Mouse (Mus musculus) liver (tissue): ENCODE data around the gene Orc3.

Source experiments
- DNase-seq: peaks from one replicate; pipeline ENCODE4 v3.0.0-alpha.2; 2020; ENCODE audit warnings: mixed read lengths

The Orc3 gene

DNA sequence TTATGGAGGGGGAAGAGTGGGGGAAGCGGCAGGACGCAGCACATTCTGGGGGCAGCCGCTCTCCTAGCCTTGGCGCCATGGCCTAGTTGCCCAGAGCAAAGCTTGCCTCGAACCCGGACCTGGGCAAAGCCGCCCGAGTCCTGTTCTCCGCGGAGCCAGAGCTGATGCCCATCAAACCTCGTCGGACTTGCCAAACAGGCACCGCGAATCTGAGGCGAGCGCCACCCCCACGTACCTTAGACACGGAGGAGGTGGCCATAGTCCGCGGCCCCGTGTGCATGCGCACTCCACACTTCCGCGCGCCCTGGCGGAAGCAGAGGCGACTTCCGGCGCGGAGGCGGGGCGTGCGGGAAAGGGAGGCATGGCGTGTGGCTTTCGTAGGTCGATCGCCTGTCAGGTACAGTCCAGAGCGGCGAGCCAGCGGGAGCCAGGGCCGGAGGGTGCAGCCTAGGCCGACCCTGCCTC lies at the start of gene Orc3, which contains the start of gene Rars2:
Gene Orc3, minus strand, starts transcription at position 315 of the 465 bp plus-strand sequence.
Gene Rars2, plus strand, starts transcription at position 328 of the 465 bp plus-strand sequence.
- DNase-seq: peak; percentile 95

DNA sequence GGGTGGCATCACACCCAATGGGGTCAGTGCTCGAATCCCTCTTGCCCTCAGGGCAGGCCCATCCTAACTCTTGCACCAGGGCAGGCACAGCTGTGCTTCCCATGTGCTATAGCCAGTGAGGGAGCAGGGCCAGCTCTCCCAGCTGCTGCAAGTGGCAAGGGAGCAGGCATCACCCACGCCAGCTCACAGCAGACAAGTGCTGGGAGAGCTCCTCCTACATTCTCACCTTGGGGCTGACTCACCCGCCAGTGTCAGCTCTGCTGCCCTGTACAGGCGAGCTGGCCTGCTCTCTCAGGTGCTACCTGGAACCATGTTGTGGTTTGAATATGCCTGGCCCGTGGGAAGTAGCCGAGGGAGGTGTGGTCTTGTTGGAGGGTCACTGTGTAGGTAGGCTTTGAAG lies 47.2 kb upstream of the Orc3 start:
- DNase-seq: no peak

DNA sequence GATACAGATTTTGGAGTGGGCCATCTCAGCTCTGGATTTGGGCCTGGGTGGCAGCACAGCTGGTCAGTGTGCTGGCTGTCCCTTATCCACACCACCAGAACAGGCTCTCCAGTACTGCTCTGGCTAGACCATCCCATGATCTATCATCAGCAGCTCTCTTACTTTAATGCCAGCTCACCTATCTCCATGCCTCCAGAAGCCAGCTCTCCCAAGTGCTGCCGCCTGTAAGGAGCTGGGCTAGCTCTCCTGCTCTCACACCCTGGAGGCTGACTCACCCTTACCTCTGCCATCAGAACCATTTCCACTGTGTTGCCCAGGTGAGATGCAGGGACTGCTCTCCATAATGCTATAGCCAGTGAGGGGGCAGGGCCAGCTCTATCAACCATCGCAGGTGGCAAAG lies 46.8 kb upstream of the Orc3 start:
- DNase-seq: no peak

DNA sequence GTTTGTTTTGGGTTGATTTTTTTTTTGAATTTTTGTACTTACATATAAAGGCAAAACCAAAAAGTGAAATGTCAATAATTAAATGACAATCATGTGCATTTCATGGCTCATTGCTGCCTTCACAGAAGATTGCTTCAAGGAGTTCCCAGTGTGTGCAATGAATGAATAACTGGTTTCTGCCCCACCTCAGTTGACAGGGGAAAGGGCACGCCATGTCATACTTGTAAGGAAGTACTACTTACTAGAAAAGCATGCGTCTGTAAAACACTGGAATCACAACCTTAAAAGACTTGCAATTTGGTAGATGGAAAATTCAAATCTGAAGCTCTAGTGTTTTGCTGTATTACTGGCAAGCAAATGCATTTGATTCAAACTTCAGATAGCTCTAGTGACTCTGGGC lies 44.3 kb upstream of the Orc3 start:
- DNase-seq: no peak

DNA sequence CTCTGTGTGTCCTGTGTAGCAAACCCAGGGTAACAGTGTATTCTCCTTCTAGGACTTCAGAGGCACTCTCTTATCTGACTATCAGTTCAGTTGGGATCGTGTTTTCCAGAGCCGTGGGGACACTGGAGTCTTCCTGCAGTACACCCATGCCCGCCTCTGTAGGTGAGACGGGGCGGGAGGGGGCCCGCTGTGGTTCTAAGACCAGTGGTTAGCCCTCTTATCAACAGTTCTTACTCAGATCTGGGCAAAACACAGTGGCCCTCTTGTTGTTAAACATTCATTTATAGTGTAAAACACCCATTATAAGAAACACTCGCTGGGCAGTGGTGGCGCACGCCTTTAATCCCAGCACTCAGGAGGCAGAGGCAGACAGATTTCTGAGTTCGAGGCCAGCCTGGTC lies 41.4 kb upstream of the Orc3 start:
- no peak for DNase-seq

DNA sequence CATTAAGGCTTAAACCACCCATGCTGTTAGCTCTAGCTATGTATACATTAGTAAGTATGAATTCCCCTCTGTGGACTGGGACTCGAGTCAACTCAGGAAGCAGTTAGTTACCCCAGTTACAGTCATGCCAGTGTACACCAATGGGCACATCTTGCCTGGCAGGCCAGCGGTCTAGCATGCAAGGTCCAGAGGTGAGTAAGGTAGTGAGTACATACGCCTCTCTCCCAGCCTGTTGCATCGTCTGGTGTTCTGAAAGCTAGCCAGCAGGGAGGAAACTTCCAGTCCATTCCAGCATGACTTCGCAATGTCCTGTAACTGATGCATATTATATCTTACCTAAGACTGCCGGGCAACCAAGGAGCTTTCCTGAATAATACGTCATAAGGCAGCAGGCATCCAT lies 38.4 kb upstream of the Orc3 start:
- DNase-seq: no peak

DNA sequence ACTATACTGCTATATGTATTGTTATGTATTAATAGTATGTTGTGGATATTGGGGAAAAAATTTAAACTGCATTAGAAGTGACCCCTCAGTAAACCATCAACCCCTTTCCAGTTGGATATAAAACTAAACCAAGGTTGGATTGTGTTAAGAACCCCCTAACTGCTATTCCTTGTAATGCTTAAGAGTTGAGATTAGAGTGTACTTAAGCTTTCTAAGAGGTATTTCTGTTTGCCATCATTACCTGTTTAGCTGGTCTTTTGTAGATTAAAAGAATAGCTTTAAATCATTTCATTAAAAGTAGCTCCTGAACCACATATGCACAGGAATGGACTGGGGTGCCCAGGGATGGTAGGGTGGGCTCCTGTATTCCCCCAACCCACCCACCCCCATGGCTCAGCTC lies 30.0 kb upstream of the Orc3 start:
- DNase-seq: no peak

DNA sequence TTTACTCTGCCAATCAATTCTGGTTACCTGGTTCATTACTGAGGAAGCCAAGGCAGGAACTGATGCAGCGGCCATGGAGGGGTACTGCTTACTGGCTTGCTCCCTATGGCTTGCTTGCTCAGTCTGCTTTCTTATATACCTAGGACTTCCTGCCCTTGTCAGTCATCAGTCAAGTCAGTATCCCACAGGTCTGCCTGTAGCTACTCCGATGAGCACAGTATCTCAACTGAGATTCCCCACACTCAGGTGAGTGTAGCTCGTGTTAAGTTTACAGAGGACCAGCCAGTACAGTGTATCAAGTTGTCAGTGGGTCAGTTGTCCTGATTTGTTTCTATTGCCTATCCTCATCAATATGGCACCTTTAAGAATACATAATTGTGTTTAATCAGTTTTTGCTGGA lies 26.0 kb upstream of the Orc3 start:
- DNase-seq: no peak

DNA sequence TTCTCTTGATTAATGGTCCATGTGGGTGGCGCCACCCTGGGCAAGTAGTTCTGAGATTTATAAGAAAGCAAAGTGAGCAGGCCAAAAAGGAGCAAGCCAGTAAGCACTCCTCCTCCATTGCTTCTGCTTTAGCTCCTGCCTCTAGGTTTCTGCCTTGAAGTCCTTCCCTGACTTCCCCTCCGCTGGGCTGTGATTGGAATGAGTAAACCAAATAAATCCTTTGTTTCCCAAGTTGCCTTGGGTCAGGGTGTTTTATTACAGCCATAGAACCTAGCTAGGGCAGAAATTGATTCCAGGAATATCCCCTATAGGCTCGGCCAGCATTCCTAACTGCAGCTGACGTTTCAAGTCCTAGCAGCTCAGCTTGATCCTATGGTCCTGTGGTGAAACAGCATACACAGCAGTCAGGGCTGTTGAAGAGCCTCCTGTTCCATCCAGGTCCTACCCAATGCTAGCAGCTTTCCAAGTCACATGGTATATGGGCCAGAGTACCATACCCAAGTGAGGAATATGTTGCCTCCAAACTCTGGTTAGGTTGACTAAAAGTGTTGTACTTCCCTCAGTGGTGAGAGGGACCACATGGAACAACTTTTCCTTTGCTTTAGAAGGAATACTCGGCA lies 25.1 kb upstream of the Orc3 start:
- no peak for DNase-seq

DNA sequence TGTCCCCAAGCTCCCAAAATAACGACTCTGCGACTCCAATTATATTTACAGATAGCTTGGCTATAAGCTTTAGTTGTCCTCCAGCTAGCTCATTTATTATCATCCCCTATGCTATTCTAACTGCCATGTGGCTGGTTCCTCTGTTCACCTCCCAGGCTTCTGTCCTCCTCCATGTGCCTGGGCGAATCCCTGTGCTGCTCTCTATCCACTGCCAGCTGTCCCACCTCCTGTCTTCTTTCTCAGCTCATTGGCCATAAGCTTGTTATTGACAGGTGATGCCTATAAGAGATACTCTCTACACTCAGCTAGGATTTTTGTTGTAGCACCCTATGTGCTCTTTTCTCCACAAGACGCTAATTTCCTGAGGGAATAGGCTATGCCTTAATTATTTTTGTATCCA lies 23.1 kb upstream of the Orc3 start:
- DNase-seq: no peak

DNA sequence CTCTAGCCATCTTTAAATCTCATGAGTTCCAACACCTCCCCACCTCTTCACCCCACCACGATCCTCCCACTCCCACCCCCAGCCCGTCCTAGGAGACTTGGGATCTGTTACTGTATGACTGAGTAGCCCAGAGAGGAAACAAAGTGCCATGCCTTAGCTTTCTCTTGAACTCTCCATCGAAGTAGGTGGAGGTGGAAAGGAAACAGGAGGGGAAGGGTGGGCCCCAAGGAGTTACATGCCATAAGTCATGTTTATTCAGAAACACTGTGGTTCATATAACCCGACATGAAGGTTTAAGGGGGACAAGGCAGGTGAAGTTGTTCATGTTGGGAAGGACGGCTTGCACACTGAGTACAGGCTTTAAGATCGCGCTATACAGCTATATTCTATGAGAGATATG lies 22.6 kb upstream of the Orc3 start:
- no peak for DNase-seq

DNA sequence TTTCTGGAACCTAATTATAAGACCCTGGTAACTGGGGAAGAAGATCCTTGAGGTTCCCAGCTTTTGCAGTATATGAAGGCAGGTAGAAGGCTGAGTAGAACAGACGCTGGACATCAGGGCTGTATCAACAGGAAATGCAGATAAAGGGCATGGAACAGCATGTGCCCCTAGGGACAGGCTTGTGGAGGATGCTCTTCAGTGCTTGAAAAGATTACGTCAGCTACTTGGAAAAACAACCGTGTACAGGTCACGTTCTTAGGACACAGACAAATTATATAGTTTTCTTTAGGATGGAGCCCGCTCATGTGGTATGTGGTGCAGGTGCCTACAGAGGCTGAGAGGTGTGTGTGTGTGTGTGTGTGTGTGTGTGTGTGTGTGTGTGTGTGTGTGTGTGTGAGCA lies 21.3 kb upstream of the Orc3 start:
- no peak for DNase-seq

DNA sequence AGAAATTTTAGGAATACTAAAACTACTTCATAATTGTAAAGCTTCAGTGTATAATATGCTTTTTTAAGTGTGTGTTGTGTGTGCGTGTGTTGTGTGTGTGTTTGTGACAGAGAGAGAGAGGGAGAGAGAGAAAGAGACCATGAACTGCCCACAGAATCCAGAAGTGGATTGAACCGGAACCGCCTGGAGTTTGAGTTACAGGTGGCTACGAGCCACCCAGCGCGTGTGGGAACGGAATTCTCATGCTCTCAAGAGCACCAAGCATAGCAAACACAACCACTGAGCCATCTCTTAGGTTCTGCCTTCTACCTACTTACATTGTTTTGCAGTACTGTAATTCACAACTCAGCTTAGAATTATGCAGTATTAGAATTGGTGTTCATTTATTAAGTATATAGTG lies 19.4 kb upstream of the Orc3 start:
- no peak for DNase-seq

DNA sequence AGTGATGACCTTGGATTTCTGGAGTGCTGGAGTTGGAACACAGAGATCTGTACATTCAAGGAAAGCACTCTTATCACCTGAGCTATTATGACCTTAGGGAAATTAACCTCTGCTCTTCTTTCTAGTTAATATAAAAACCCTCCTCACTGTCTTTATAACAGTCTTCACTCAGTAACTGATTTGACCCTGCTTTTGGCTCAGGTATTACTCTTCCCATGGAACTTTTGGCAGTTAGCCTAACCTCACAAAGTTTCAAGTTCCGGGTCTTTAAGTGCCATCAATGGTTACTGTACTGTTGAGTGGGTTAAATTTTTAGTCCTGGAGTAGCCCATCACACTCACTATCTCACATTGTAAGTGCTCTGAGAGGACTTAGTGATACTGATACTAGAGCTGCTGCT lies 15.2 kb upstream of the Orc3 start:
- no peak for DNase-seq

DNA sequence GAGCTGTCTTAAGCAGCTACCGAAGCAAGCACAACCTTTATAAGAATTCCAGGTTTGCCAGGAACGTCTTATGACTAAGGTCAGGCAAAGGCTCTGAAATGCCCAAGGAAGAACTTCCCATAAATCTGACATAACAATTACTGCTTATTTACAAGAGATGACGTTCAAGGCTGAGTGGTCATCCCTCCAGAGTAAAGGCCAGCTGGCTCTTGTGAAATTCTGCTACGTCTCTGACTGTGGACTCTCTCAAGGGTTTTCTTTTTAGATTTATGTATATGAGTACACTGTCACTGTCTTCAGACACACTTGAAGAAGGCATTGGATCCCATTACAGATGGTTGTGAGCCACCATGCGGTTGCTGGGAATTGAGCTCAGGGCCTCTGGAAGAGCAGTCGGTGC lies 11.7 kb upstream of the Orc3 start:
- DNase-seq: no peak

DNA sequence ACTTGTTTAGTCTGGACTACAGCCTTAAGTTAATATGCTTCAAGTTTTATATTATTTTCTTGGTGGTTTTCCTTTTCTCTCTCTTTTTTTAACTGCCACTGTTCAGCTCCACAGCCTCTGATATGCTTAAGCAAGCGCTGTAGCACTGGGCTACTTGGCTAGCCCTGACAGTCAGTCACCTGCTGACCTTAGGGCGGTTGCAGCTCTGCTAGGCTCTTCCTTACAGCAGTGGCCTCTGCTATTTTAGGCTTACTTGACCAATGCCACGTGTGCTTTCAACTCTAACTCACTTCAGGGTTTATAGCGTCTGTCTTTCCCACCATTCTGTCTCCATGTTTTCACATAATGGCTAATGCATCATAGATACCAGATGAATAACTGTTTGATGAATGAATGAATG lies 10.8 kb upstream of the Orc3 start:
- no peak for DNase-seq

DNA sequence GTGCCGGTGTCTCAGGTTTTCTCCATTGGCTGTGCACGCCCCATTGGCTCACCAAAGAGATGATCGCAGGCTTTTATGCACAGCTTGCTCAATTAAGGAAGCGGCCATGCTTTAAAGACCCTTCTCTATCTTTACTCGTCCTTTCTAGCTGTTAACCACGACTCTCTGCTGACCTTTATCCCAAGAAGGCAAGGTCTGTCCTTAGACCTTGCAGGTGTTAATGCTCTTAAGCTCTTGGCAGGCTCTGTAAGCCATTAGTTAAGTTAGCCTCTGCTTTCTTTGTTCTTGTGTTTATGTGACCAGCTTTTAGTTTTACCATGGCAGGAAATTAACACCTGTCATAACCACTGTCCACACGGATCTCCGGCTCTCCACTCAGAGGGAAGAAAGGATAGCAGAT lies 1.4 kb upstream of the Orc3 start:
- DNase-seq: no peak

DNA sequence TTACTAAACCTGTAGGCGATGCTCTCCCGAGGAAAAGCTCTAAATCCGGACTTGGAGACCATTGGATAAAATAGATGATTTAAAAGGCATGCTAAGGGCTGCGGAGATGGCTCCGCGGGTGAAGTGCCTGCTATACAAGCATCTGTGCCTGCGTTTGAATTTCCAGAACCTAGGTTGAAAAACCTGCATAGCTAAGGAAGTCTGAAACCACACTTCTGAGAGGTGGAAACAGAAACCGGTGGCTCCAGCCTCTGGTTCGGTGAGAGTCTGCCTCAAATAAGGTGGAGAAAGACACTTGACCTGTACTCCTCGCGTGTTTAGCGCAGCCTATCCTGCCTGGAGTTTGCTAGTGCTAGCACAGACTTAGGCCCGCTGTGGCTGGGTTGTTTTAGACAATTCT lies 559 bp upstream of the Orc3 start:
- DNase-seq: peak; percentile 26

DNA sequence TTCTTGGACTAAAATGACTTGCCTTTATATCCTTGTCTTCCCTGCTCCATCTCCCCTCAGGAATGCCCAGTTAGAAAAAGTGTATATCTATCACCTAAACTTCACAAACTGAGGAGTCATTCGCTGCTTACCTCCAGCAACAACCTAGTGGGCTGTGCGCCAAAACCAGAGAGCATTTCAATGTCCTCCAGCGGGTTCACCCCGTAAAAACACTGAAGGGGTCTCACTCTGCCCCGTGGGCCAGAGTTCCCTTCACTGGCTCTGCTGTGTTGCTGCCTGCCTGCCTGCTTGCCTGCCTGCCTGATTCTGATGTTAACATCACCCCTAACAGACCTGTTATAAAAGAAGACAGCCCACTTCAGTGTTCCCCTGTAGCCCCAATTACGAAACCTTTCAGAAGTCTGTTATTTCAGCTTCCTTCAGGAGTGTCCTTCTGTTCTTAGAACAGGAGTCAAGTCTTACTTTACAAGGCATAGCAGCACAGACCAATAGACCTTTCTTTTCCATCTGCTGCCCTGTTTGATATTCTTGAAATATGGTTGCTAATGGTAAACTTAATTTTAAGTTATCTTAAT lies 1.1 kb downstream of the Orc3 start:
- peak; percentile 9 for DNase-seq

DNA sequence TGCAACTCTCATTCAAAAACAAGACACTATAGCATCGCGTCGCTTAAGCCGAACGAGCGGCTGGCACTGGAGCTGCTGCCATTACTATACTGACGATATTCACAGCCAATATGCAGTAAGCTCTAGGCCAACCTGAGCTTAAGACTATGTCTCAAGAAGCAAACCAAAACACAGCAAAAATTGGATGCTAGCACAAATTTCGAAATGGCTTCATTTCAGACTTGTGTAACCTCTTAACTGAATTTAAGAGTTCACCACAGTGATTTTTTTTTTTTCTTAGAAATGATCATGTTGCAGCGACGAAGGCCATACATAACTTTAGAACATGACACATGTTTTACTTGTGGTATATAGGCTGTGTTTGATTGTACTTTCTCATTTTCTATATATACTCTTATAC lies 8.1 kb downstream of the Orc3 start:
- DNase-seq: no peak

DNA sequence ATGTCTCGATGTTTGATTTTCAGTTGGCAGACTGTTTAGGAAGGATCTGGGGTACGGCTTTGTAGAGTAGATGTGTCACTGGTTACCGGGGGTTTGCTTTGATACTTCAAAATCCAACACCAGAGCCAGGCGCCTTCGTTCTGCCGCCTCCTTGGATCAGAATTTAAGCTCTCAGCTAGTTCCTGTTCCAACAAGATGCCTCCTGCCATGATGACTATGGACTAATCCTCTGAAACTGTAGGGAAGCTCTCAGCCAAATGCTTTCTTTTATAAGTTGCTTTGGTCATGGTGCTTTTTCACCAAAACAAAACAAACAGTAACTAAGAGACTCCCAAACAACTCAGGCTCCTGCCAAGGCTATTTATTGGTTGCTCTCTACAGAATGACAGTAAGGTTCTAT lies 11.6 kb downstream of the Orc3 start:
- no peak for DNase-seq

DNA sequence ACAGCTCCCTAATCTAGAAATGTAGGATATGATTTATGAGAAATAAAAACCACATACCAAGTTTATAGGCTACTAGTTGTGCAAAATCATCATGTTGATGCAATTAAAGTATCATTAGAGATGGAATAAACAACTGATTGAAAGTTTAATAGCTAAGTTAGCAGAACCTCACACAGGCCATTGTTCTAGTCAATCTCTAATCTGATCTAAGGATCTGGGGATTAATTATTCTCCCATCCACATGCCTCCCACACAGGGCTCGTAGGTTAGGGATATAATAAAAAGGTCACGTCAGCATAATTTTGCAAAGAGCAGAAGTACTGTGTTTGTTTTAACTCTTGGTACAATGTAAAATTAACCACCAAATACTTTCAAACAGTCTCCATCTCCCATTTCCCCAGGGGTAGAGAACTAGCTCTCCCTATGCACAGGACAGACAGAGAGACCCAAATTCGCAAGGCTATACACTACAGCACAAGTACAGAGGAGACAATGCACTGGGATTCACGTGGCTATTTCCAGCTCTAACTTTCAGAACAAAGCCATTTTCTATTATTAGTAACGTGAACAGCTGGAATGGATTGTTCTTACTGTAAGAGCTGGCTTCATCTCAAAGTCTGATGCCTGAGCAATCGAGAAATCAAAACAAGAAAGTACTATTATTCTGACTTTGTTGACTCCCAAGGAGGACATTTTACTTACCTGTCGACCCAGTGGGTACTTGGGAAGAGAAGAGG lies 29.7 kb downstream of the Orc3 start:
- DNase-seq: no peak

DNA sequence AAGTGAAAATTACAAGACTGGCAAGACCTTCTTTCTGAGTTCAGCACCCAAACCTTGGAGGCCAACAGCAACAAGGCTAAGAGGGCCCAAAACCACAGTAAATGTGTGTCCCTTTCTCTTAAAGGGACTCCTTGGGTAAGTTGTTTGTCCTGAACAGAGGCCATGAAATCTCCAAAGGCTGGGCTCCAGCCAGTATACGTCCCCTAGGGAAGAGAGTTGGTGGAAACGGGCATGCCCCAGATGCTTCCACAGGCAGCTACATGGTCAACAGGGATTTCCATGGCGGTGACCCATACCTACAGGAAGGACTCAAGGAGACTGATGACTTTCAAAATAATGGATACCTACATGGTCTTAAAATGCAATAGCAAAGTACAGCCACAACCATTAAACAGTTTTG lies 31.3 kb downstream of the Orc3 start:
- DNase-seq: no peak

DNA sequence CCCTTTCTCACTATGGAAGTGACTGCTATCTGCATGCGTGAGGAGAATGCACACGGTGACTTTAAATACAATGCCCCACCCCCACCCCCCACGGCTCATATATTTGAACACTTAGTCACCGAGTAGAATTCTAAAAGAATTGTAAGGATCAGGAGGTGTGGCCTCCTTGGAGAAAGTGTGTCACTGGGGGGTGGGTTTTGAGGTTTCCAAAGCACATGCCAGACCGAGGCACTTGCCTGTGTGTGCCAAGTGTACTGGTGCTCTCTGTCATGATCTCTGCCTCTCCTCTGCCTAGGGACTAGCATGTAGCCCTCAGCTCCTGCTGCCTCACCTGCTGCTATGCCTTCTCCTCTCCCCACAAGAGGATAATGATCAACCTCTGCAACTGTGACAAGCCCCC lies 32.3 kb downstream of the Orc3 start:
- no peak for DNase-seq

DNA sequence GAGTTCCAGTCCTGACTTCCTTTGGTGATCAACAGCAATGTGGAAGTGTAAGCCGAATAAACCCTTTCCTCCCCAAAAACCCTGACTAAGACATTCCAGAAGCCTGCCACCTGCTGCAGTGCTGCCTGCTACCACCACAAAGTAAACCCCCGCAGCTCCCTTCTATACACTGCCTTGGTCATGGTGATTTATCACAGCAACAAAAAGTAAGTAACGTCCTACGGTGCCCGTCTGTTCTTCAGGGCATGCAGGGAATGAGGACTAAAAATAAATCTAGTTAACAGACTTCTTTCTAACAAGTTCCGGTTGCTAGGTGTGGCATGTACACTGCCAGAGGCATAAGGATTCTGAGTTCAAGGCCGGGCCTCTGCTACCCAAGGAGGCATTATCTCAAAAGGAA lies 32.8 kb downstream of the Orc3 start:
- no peak for DNase-seq
